Mouse (Mus musculus) left cerebral cortex, postnatal 25 days (tissue): ENCODE measurements around the gene 1110032F04Rik. TPM values are rescaled to one million over a fixed set of nuclear protein-coding genes. Genes with fewer than 3 reads are reported as not detected.
"Not testable (repeated sequence)": the region's sequence is repeated elsewhere in the genome, so short reads cannot be mapped to it uniquely, and the experiment has no call there.

ENCODE experiments used
- DNase-seq, 2 experiments: peaks; one replicate each; pipeline ENCODE4 v3.0.0; 2022; ENCODE audit warnings: low spot score in 2 of 2, mixed read lengths in 1 of 2
- intact Hi-C: fragments of 180-260 bp; cut with DNase I; formaldehyde crosslinking; loops from one replicate; pipeline ENCODE4 v1.15.1; 2025
- total RNA-seq, 2 experiments: library from RNA; stranded (reverse); gene quantifications; 2 replicates each; pipeline ENCODE4 v1.2.3; 2021

Gene 1110032F04Rik
- 10 to 100 TPM; 15.3 to 15.9 TPM for total RNA-seq

DNA sequence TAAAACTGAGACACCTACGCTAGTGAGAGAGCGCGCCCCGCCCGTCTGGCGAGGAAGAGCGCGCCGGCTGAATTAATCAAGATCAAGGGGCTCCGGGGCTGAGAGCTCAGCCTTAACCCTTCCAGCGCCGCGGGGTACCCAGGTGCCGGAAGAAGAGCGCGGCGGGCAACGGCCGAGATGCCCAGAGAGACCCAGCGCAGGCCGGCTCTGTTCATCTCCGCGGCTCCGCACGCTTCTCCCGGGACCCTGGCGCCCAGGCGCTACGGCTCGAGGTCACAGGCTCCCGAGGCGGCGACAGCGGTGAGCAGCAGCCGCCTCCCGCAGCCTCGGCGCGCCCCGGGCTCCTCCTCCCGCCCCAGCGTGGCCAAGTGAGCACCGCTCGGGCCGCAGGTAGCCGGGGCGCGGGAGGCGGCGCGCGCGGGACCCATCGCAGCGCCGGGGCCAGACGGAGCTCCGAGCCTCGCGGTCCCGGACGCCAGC lies at the start of gene 1110032F04Rik:
Gene 1110032F04Rik, plus strand, starts transcription at position 376 of the 480 bp plus-strand sequence.
- intact Hi-C loops: no loop called here
- DNase-seq: peak; percentile 52 to 60

DNA sequence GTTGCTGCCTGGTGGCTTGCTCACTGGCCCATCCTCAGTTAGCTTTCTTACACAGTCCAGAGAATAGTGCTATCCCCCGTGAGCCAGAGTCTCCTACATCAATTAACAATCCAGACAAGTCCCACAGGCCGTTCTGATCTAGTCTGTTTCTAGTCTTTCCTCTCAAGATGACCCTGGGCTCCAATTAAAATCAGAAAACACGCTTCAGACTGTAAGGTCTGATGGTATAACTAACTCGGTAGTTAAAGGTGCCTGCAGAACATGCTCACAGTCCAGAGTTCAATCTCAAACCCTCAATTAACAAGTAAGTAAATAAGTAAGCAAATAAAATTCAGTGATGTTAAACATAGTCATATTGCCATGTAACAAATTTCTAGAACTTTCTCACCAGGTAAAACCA lies 48.0 kb upstream of the 1110032F04Rik start:
- no peak for DNase-seq
- intact Hi-C loops: no loop called here

GRCm38 (mm10) chr3:68821926-68822341 lies 47.5 kb upstream of the 1110032F04Rik start:
- intact Hi-C loops: no loop called here
- no peak for DNase-seq

DNA sequence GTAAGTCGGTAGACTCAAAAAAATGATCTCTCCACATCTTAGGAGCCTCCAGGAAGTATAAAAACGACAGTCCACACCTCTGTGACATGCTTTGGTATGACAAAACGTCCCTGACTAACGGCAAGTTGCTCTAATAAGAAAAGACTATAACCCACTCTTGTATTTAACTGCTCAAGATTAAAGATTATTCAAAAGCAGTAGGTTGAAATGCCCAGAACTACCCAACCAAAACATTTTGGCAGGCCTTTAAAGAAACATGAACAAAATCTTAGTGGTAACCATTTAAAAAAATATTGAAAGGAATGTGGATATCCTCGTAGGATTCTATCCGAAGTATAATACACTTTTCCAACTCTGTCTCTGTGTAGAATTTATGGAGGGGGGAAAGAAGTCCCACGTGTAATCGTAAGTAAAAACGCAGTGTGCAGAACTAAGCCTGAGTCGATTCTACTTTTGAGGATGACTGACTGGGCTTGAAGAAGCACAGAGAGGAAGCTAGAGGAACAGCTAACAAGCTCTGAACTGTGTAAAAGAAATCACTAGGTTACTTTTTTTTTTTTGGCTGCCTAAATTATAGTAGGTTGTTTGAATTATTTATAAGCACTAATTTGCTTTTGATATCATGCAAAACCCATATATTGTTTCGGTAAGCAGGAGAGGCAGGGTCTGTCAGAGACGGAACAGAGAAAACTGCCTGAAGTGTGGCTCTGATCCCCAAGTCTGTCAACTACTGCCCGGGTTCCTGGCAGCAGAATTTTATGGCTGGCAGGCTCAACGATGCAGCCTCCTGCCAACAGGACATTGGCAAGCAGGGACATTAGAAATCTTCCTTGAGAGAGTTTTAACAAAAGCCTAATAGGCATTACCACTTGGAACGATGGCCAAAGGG lies 45.3 kb upstream of the 1110032F04Rik start:
- intact Hi-C loops: no loop called here
- DNase-seq: peak in 1 of 2 experiments; percentile 40

- intact Hi-C loops: no loop called here
These were observed 44.7 kb upstream of the 1110032F04Rik start for GRCm38 (mm10) chr3:68824765-68825090.

GRCm38 (mm10) chr3:68825151-68825550 lies 44.2 kb upstream of the 1110032F04Rik start:
- intact Hi-C loops: no loop called here
- DNase-seq: no peak

More at GRCm38 (mm10) chr3:68824765-68825090, 44.7 kb upstream of the 1110032F04Rik start:
- no peak for DNase-seq

DNA sequence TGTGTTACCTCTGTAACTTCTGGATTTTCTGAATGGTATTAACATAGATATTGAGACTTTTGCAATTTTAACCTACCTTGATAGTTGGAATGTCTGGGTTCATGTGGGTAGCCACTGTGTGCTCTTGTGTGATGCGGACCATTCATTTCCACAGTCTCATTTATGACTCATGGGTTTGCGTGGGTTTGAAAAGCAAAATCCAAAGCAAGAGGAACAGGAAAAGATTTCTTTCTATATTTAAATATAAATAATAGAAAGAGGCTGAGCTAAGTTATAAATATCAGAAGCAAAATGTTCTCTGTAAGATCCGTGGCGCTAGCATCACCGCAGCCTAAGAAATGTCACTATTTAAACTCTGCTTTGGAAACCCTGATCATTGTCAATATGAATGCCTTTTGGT lies 41.7 kb upstream of the 1110032F04Rik start:
- peak; percentile 18 to 67 for DNase-seq
- intact Hi-C loops: no loop called here

GRCm38 (mm10) chr3:68829944-68830343 lies 39.4 kb upstream of the 1110032F04Rik start:
- intact Hi-C loops: no loop called here
- no peak for DNase-seq

DNA sequence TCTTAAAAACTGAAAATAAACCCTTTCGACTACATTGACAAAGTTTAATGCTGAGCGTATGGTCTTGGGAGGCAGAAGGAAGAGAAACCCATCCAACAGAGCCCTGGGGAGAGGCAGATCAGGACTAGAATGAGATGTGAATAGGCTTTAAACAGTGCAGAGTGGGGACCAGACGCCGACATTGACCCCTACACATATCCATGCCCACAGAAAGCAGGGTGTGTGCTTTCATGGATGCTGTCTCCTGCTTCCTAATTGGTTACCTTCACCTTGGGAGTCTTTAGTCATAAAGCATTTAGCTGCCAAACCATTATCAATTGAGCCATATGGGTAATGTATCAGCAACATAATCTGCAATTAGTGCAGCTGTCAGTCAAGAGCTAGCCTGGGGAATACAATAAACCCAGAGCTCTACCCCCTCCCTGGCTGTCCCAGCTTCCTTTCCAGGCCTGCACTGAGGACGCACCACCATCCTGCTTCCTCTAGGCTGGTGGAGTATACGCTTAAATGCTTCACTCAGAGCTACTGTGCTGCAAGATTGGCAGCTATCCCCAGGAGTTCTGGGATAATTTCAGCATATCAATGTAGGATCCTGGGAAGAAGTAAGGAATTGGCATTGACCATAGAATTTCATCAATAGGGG lies 32.4 kb upstream of the 1110032F04Rik start:
- DNase-seq: no peak
- intact Hi-C loops: no loop called here

GRCm38 (mm10) chr3:68840206-68840605 lies 29.2 kb upstream of the 1110032F04Rik start:
- intact Hi-C loops: no loop called here
- DNase-seq: peak in 1 of 2 experiments; percentile 27

DNA sequence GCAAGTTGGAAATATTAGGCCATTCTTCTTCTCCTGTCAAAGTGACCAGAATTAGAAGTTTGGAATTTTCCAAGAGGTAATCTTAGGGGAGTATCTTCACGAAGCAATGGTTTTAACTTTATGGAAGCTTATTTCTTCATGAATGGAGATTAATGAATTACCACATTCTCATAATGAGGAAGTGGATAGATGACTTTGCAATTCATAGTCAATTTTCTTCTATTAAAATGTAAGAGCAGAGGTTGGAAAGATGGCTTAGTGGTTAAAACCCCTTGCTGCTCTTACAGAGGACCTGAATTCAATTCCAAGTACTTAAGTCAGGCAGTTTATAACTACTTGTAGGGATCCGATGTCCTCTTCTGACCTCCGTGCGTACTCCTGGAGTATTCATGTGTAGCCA lies 25.4 kb upstream of the 1110032F04Rik start:
- DNase-seq: no peak
- intact Hi-C loops: no loop called here

DNA sequence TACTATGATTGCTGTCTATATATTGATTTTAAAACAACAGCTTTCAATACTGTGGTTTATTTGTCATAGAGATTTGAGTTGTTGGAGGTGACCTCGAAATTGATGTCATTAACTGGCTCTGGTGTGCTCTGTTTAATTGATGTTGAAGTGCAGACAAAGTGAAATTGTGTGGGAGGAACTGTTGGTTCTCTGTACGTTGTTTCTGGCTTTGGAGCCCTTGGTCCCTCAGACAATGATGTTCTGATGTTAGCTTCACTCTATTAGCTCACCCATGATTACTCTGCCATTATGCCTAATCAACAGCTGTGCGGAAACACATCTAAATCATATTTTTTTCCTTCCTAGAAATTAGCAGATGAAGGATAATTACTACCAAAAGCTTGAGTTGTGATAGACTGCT lies 21.1 kb upstream of the 1110032F04Rik start:
- intact Hi-C loops: no loop called here
- DNase-seq: no peak

DNA sequence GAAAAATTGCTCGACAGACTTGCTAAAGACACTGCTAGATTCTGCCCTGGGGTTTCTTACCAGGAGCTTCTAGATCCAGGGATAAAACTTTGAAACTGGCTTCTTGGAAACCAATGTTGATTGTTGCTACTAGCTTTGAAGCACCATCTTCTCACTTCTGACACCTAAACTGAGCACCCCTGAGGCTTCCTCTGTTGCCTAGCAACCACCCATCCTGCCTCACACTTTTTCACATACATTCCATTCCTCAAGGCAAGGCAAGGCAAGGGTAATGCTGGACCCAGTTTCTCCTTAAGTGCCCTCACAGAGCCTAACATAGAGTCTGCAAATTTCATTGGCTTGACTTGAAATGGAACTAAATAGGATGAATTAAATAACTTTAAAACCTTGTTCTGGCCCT lies 17.0 kb upstream of the 1110032F04Rik start:
- peak in 1 of 2 experiments; percentile 61 for DNase-seq
- intact Hi-C loops: no loop called here

- peak; percentile 33 to 41 for DNase-seq
- intact Hi-C loops: no loop called here
These were observed 543 bp downstream of the 1110032F04Rik start for GRCm38 (mm10) chr3:68869691-68870567.

- no peak for DNase-seq
- intact Hi-C loops: no loop called here
These were observed 1.2 kb downstream of the 1110032F04Rik start for GRCm38 (mm10) chr3:68870568-68870950.

DNA sequence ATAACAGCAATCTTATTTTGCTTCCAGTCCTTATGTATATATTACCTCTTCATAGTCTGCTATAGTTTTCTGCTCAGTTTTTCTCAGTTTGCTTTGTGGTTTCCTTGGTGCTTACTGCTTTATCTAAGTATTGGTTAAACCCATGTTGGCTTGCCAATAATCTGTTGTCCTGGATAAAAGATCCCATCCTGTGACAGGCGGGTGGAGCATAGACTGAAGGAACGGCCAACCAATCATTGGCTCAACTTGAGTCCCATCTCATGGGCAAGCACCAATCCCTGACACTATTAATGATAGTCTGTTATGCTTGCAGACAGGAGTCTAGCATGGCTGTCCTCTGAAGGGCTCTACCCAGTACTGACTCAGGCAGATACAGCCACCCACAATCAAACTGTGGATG lies 4.7 kb downstream of the 1110032F04Rik start:
- DNase-seq: no peak

DNA sequence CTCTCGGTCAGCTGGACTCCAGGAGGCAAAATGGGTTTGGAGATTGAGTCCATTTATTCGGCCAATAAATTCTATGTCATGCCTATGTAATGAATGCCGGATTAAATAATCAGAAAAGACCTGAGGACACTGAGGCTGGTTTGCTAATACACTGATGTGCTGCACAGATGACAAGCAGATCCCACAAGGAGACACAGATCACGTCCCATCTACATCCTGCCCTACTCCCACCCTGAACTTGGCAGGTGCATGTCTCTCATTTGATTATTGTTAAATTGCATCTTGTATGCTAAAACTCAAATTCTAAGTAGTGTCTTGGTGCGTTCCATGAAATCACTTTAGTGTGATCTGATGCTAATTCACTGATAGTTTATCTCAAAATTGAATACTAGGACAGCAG lies 17.5 kb downstream of the 1110032F04Rik start:
- intact Hi-C loops: no loop called here
- no peak for DNase-seq

More for the DNA sequence above, 4.7 kb downstream of the 1110032F04Rik start:
- intact Hi-C loops: no loop called here

GRCm38 (mm10) chr3:68895426-68895825 lies 26.0 kb downstream of the 1110032F04Rik start:
- DNase-seq: peak in 1 of 2 experiments; percentile 11
- intact Hi-C loops: no loop called here

- DNase-seq: no peak
- intact Hi-C loops: no loop called here
These were observed 27.8 kb downstream of the 1110032F04Rik start for GRCm38 (mm10) chr3:68897154-68897553.

GRCm38 (mm10) chr3:68902636-68903035 lies 33.2 kb downstream of the 1110032F04Rik start:
- DNase-seq, intact Hi-C loops: not testable (repeated sequence)
